Mouse (Mus musculus): ENCODE results near the gene Rhno1.

DNA sequence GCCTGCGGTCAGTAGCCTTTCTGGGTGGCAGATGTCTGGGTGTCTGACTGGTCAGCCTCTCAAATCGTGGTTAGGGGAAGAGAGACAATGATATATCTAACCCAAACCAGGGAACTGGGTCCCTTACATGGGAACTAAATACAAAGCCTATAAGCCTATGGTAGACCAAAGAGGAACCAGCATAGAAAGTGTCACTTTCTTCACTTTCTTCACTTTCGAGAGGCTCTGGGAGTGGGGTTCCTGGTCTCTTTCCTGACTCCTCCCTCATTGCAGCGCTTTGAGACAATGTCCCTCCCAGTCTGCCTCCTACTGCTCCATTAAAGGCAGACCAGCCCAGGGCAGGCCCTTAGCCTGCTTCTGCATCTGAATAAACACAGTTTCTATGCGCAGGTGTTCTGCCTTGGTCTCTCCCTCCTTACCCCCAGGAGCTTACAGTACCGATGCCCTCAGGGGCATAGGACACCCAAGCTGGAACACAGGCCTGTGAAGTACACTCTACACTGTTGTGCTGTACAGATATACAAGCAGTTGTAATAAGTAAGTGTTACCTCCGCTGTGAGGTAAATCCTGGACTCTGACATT, 45.9 kb upstream of the Rhno1 start:
- TF ChIP-seq CHD2 (IDR thresholded peaks at IDR 0.05; ENCODE audit: low read depth, low read length) (no peak), HCFC1 (IDR thresholded peaks at IDR 0.05; ENCODE audit: borderline replicate concordance, insufficient read depth, low read length) (no peak), ZC3H11A (IDR thresholded peaks at IDR 0.05; ENCODE audit: borderline replicate concordance, low read depth, low read length) (no peak)

All from ES-E14 (cell line).